Mouse (Mus musculus) right cerebral cortex, adult 18-20 months (tissue): ENCODE results near the gene Gm3752.
"Not testable (repeated sequence)": the region's sequence is repeated elsewhere in the genome, so short reads cannot be mapped to it uniquely, and the experiment has no call there.

Experiments used
- DNase-seq: peaks from one replicate; pipeline ENCODE4 v3.0.0; 2022; ENCODE audit warnings: mixed read lengths

Gene Gm3752

DNA sequence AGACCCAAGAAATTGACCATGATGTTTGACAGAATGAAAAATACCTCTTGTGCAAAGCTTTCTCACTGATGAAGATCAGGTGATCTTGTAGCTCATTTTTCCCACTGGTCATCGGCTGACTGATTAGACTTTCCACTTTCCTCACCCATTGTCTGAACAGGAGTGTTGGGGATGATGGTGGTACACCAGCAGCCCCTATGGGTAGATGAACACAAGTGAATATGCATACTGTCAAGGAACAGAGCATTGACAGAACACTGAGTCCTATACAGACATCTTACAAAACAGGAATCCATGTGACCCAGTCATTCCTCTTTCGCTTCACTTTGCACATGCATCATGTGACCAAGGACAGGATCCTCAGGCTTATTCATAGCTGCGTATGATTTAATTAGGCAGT is at the start of gene Gm3752:
Gm3752 (minus strand) TSS at position 101 of the 400 bp plus-strand sequence.
- DNase-seq, result not testable (repeated sequence)

GRCm38 (mm10) chr14:7488731-7489130 is 5.2 kb upstream of the Gm3752 start:
- DNase-seq, result not testable (repeated sequence)

- not testable (repeated sequence) for DNase-seq
Observed at GRCm38 (mm10) chr14:7450817-7451216, 32.7 kb downstream of the Gm3752 start, which contains the start of gene Gm3755. TSS of gene Gm3755 (minus strand) at chr14:7450917.

DNA sequence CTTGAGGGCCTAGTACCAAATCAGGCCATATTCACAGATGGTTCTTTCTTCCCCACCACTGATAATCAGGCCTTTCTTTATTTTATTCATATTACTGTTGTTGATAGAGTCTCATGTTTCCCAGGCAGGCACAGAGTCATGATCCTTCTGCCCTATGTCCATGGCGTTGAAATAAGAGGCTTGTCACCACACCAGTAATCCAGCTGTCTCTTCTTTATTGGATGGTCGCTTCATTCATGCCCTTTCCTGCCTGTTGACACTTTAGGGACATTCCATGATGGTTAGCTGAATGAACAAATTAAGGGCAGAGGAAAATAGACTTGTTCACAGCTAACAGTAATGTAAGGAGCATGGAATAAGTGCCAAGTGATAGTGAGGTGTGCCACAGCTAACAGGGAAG is 61.1 kb downstream of the Gm3752 start:
- DNase-seq, result not testable (repeated sequence)
